ENCODE assay signal across 28 mouse cellular contexts in genomic region chr16:91498041-91498440, GRCm38 (mm10). TPM values are rescaled to one million over a fixed set of nuclear protein-coding genes. Genes with fewer than 3 reads are reported as not detected.
DNase-seq lines count a peak whose midpoint lies in the region; ATAC-seq lines count a peak whose summit lies in the region.
"Had no signal": no experiment of that assay in that cellular context is flagged by ENCODE, and none has a peak within 500 bp of the region (broad histone marks: within the 10 kb centered on the region; RNA-seq: fewer than 3 reads in every experiment).

No protein-coding gene starts in this region.

- WGBS in kidney, embryonic 15.5 days: 83% methylated on average over 7 of the region's 7 CpGs
- WGBS in kidney, embryonic 14.5 days: 88% methylated on average over 7 of the region's 7 CpGs

- H3K27me3 ChIP-seq in kidney, embryonic 15.5 days: no peaks in the 10 kb centered on the region
- no peaks in the 10 kb centered on the region for H3K27me3 ChIP-seq in kidney, embryonic 14.5 days (ENCODE audit: control insufficient read depth, insufficient read depth, low read length)
- H3K27me3 ChIP-seq: CH12.LX; embryonic facial prominence, embryonic 13.5 days; forebrain, embryonic 12.5 days; forebrain, embryonic 15.5 days; hindbrain, embryonic 12.5 days; hindbrain, embryonic 15.5 days; Patski had no signal

- H3K4me1 ChIP-seq in kidney, embryonic 15.5 days: no peaks in the 10 kb centered on the region
- H3K4me1 ChIP-seq in kidney, embryonic 14.5 days (ENCODE audit: control insufficient read depth, insufficient read depth, low read length): no peaks in the 10 kb centered on the region
- H3K4me1 ChIP-seq: embryonic facial prominence, embryonic 10.5 days; embryonic facial prominence, embryonic 13.5 days; forebrain, embryonic 12.5 days; forebrain, embryonic 15.5 days; hindbrain, embryonic 12.5 days; hindbrain, embryonic 15.5 days had no signal

- H3K9me3 ChIP-seq in kidney, embryonic 15.5 days (replicated peaks): no peaks in the 10 kb centered on the region
- no peaks in the 10 kb centered on the region for H3K9me3 ChIP-seq in kidney, embryonic 14.5 days (ENCODE audit: control insufficient read depth, low read length)
- H3K9me3 ChIP-seq: embryonic facial prominence, embryonic 10.5 days; embryonic facial prominence, embryonic 13.5 days; forebrain, embryonic 12.5 days; forebrain, embryonic 15.5 days; G1E; hindbrain, embryonic 12.5 days; hindbrain, embryonic 15.5 days had no signal

- H3K36me3 ChIP-seq in kidney, embryonic 15.5 days: peaks cover 93% of the 10 kb centered on the region
- H3K36me3 ChIP-seq in kidney, embryonic 14.5 days (ENCODE audit: control insufficient read depth, insufficient read depth, low read length): peaks cover 89% of the 10 kb centered on the region

- DNase-seq in kidney, adult 18-20 months: peak; percentile 44
- DNase-seq in kidney, adult 9 months: peak; percentile 67
- peak; percentile 15 for DNase-seq in brain, adult 2 months (ENCODE audit: low read depth, low spot score)
- DNase-seq in kidney, postnatal 25 days: peak; percentile 54 to 67
- DNase-seq in cerebellum, postnatal 4 days (ENCODE audit: low spot score in 2 of 2): no peak
- DNase-seq: adrenal gland, postnatal 10 days; adrenal gland, postnatal 36 days; B cell, adult 2 months; cerebellum, adult 11 months; cerebellum, adult 2 months; cerebellum, adult 9-11 months; cerebellum, postnatal 25 days; embryo, embryonic 11 days; gastrocnemius, postnatal 36 days; heart, adult 2 months had no signal

- H3K4me3 ChIP-seq in kidney, embryonic 15.5 days (replicated peaks): no peak overlapping the region
- H3K4me3 ChIP-seq in kidney, embryonic 14.5 days (ENCODE audit: low read length): no peak overlapping the region
- H3K4me3 ChIP-seq: embryonic facial prominence, embryonic 10.5 days; embryonic facial prominence, embryonic 13.5 days; erythroblast, embryonic 14.5 days; forebrain, embryonic 12.5 days; forebrain, embryonic 15.5 days; heart, adult 2 months; hindbrain, embryonic 12.5 days; hindbrain, embryonic 15.5 days had no signal

- H3K4me2 ChIP-seq in kidney, embryonic 15.5 days: no peak overlapping the region
- H3K4me2 ChIP-seq in kidney, embryonic 14.5 days (replicated peaks; ENCODE audit: low read depth, low read length): no peak overlapping the region
- H3K4me2 ChIP-seq: embryonic facial prominence, embryonic 13.5 days; forebrain, embryonic 12.5 days; forebrain, embryonic 15.5 days; heart, embryonic 11.5 days; hindbrain, embryonic 12.5 days; hindbrain, embryonic 15.5 days had no signal

- H3K27ac ChIP-seq in kidney, embryonic 15.5 days: no peak overlapping the region
- no peak overlapping the region for H3K27ac ChIP-seq in kidney, embryonic 14.5 days (ENCODE audit: low read depth, low read length)
- H3K27ac ChIP-seq: embryonic facial prominence, embryonic 10.5 days; embryonic facial prominence, embryonic 13.5 days; forebrain, embryonic 12.5 days; forebrain, embryonic 15.5 days; heart, adult 2 months; hindbrain, embryonic 12.5 days; hindbrain, embryonic 15.5 days had no signal

- H3K9ac ChIP-seq in kidney, embryonic 15.5 days: no peak overlapping the region
- no peak overlapping the region for H3K9ac ChIP-seq in kidney, embryonic 14.5 days (ENCODE audit: low read depth, low read length)
- H3K9ac ChIP-seq: embryonic facial prominence, embryonic 13.5 days; forebrain, embryonic 12.5 days; forebrain, embryonic 15.5 days; hindbrain, embryonic 12.5 days; hindbrain, embryonic 15.5 days had no signal

- no peak for ATAC-seq in kidney, embryonic 15.5 days (replicated peaks; ENCODE audit: low FRiP score)
- ATAC-seq in kidney, embryonic 14.5 days (ENCODE audit: low FRiP score, low TSS enrichment): no peak
- ATAC-seq: forebrain, embryonic 15.5 days; Patski had no signal

RNA-seq across cellular contexts. Expression of gene Ifnar1, which starts 13.0 kb away (rescaled TPM):
- 58.5 and 62.2 TPM in 2 replicates for polyA plus RNA-seq in kidney, embryonic 15.5 days (2015; fragmentation: Nextera tagmentation; extraction: Ambion mirVana)
- polyA plus RNA-seq in kidney, embryonic 14.5 days (2014; fragmentation: Nextera tagmentation; extraction: Ambion mirVana): 37.8 and 69.6 TPM in 2 replicates

RNA-seq across cellular contexts. Expression of gene Ifngr2, which starts 48.8 kb away (rescaled TPM):
- 52.0 and 55.9 TPM in 2 replicates for polyA plus RNA-seq in kidney, embryonic 15.5 days (2015; fragmentation: Nextera tagmentation; extraction: Ambion mirVana)
- polyA plus RNA-seq in kidney, embryonic 14.5 days (2014; fragmentation: Nextera tagmentation; extraction: Ambion mirVana): 36.0 and 45.7 TPM in 2 replicates

Comparison
In these comparisons a context has a peak if more than half of its experiments do, and no peak if none do; other contexts are left out.
1. DNase-seq: peak in kidney, adult 18-20 months (single experiment), kidney, adult 9 months (single experiment), brain, adult 2 months (single experiment) and kidney, postnatal 25 days (2 of 2); none in cerebellum, postnatal 4 days (0 of 2).